Comparison of ENCODE assay signal across 29 mouse cellular contexts in genomic region chr8:79324036-79324435, GRCm38 (mm10). TPM values are rescaled to one million over a fixed set of nuclear protein-coding genes. Genes with fewer than 3 reads are reported as not detected.
DNase-seq lines count a peak whose midpoint lies in the region; ATAC-seq lines count a peak whose summit lies in the region.
"Had no signal": no experiment of that assay in that cellular context is flagged by ENCODE, and none has a peak within 500 bp of the region (broad histone marks: within the 10 kb centered on the region; RNA-seq: fewer than 3 reads in every experiment).

No protein-coding gene starts in this region.

- H3K27me3 ChIP-seq in intestine, embryonic 14.5 days (replicated peaks; ENCODE audit: control insufficient read depth, insufficient read depth, low read length) = no peaks in the 10 kb centered on the region
- H3K27me3 ChIP-seq in intestine, embryonic 15.5 days (replicated peaks) = no peaks in the 10 kb centered on the region
- no peaks in the 10 kb centered on the region for H3K27me3 ChIP-seq in limb, embryonic 11.5 days (ENCODE audit: control insufficient read depth, insufficient read depth, low read length)
- no peaks in the 10 kb centered on the region for H3K27me3 ChIP-seq in limb, embryonic 10.5 days (ENCODE audit: low read depth, poor library complexity, severe bottlenecking)
- H3K27me3 ChIP-seq: embryonic facial prominence, embryonic 15.5 days; limb, embryonic 13.5 days; liver, embryonic 12.5 days; midbrain, embryonic 12.5 days; neural tube, embryonic 15.5 days had no signal

- H3K27ac ChIP-seq in intestine, embryonic 14.5 days (ENCODE audit: low read depth) = no peak overlapping the region
- no peak overlapping the region for H3K27ac ChIP-seq in intestine, embryonic 15.5 days
- no peak overlapping the region for H3K27ac ChIP-seq in limb, embryonic 11.5 days (replicated peaks; ENCODE audit: low read depth, low read length)
- no peak overlapping the region for H3K27ac ChIP-seq in limb, embryonic 10.5 days
- peak overlapping the region; percentile 94 for H3K27ac ChIP-seq in brown adipose tissue, adult 24 weeks (replicated peaks; ENCODE audit: low read depth, low read length)
- H3K27ac ChIP-seq: heart, embryonic 10.5 days; hindbrain, embryonic 10.5 days; hindbrain, postnatal 0 days; limb, embryonic 13.5 days; liver, embryonic 12.5 days; macrophage; midbrain, embryonic 12.5 days; neural tube, embryonic 15.5 days had no signal

- DNase-seq in intestine, embryonic 14.5 days (ENCODE audit: low spot score) = peak; percentile 15
- peak; percentile 18 for DNase-seq in limb, embryonic 11.5 days (ENCODE audit: low spot score)
- DNase-seq in limb, embryonic 10.5 days (ENCODE audit: low spot score) = no peak
- DNase-seq in testis, postnatal 10 days (ENCODE audit: low spot score) = no peak
- no peak for DNase-seq in layer of hippocampus, postnatal 36 days
- DNase-seq: adrenal gland, adult 2 months; B cell, adult 2 months; cerebellum, adult 18-20 months; cerebellum, postnatal 14 days; forebrain, postnatal 0 days; gastrocnemius, postnatal 25 days; kidney, adult 18-20 months; lung, adult 2 months; right cerebral cortex, adult 18-20 months; right cerebral cortex, postnatal 4 days; thymus, adult 18-20 months; thymus, postnatal 4 days had no signal

- no peak overlapping the region for H3K9ac ChIP-seq in intestine, embryonic 14.5 days (ENCODE audit: low read length)
- no peak overlapping the region for H3K9ac ChIP-seq in intestine, embryonic 15.5 days
- H3K9ac ChIP-seq in limb, embryonic 11.5 days (ENCODE audit: low read length) = no peak overlapping the region
- H3K9ac ChIP-seq: embryonic facial prominence, embryonic 15.5 days; forebrain, postnatal 0 days; limb, embryonic 13.5 days; liver, embryonic 12.5 days; midbrain, embryonic 12.5 days; neural tube, embryonic 15.5 days had no signal

- no peaks in the 10 kb centered on the region for H3K36me3 ChIP-seq in intestine, embryonic 14.5 days (ENCODE audit: control insufficient read depth, insufficient read depth, low read length)
- no peaks in the 10 kb centered on the region for H3K36me3 ChIP-seq in intestine, embryonic 15.5 days
- H3K36me3 ChIP-seq in limb, embryonic 11.5 days (ENCODE audit: control insufficient read depth, insufficient read depth, low read length) = no peaks in the 10 kb centered on the region
- no peaks in the 10 kb centered on the region for H3K36me3 ChIP-seq in limb, embryonic 10.5 days
- H3K36me3 ChIP-seq: embryonic facial prominence, embryonic 15.5 days; heart, embryonic 10.5 days; hindbrain, embryonic 10.5 days; limb, embryonic 13.5 days; liver, embryonic 12.5 days; midbrain, embryonic 12.5 days; neural tube, embryonic 15.5 days had no signal

- no peak overlapping the region for H3K4me3 ChIP-seq in intestine, embryonic 14.5 days (ENCODE audit: low read depth, low read length)
- no peak overlapping the region for H3K4me3 ChIP-seq in intestine, embryonic 15.5 days (replicated peaks)
- no peak overlapping the region for H3K4me3 ChIP-seq in limb, embryonic 11.5 days (ENCODE audit: low read depth, low read length)
- H3K4me3 ChIP-seq in limb, embryonic 10.5 days = no peak overlapping the region
- H3K4me3 ChIP-seq in brown adipose tissue, adult 24 weeks (ENCODE audit: insufficient read depth, low read depth, low read length) = no peak overlapping the region
- H3K4me3 ChIP-seq: embryonic facial prominence, embryonic 15.5 days; heart, embryonic 10.5 days; hindbrain, embryonic 10.5 days; limb, embryonic 13.5 days; liver, embryonic 12.5 days; midbrain, embryonic 12.5 days; neural tube, embryonic 15.5 days had no signal

- H3K9me3 ChIP-seq in intestine, embryonic 14.5 days (ENCODE audit: control insufficient read depth, low read length) = no peaks in the 10 kb centered on the region
- no peaks in the 10 kb centered on the region for H3K9me3 ChIP-seq in intestine, embryonic 15.5 days
- H3K9me3 ChIP-seq in limb, embryonic 11.5 days (ENCODE audit: control insufficient read depth, low read length) = no peaks in the 10 kb centered on the region
- H3K9me3 ChIP-seq in limb, embryonic 10.5 days (replicated peaks) = no peaks in the 10 kb centered on the region
- H3K9me3 ChIP-seq: embryonic facial prominence, embryonic 15.5 days; heart, embryonic 10.5 days; hindbrain, embryonic 10.5 days; limb, embryonic 13.5 days; liver, embryonic 12.5 days; midbrain, embryonic 12.5 days; neural tube, embryonic 15.5 days had no signal

- H3K4me1 ChIP-seq in intestine, embryonic 14.5 days (replicated peaks; ENCODE audit: control insufficient read depth, insufficient read depth, low read length) = no peaks in the 10 kb centered on the region
- H3K4me1 ChIP-seq in intestine, embryonic 15.5 days (replicated peaks) = no peaks in the 10 kb centered on the region
- no peaks in the 10 kb centered on the region for H3K4me1 ChIP-seq in limb, embryonic 11.5 days (ENCODE audit: control insufficient read depth, insufficient read depth, low read length)
- peaks cover 18% of the 10 kb centered on the region for H3K4me1 ChIP-seq in limb, embryonic 10.5 days
- H3K4me1 ChIP-seq in brown adipose tissue, adult 24 weeks (ENCODE audit: control insufficient read depth, insufficient read depth, insufficient read length, low read length) = peaks cover 19% of the 10 kb centered on the region
- H3K4me1 ChIP-seq: hindbrain, embryonic 10.5 days; liver, embryonic 12.5 days; midbrain, embryonic 12.5 days had no signal

- 67% methylated on average over 3 of the region's 3 CpGs for WGBS in intestine, embryonic 14.5 days
- WGBS in intestine, embryonic 15.5 days = 51% methylated on average over 3 of the region's 3 CpGs
- WGBS in limb, embryonic 11.5 days = 47% methylated on average over 3 of the region's 3 CpGs
- 67% methylated on average over 3 of the region's 3 CpGs for WGBS in limb, embryonic 10.5 days

- no peak overlapping the region for H3K4me2 ChIP-seq in intestine, embryonic 14.5 days (ENCODE audit: low read length)
- H3K4me2 ChIP-seq in intestine, embryonic 15.5 days (replicated peaks) = no peak overlapping the region
- H3K4me2 ChIP-seq in limb, embryonic 11.5 days (ENCODE audit: low read depth, severe bottlenecking) = no peak overlapping the region
- H3K4me2 ChIP-seq: embryonic facial prominence, embryonic 15.5 days; limb, embryonic 13.5 days; liver, embryonic 12.5 days; midbrain, embryonic 12.5 days; neural tube, embryonic 15.5 days had no signal

- ATAC-seq in intestine, embryonic 14.5 days (replicated peaks; ENCODE audit: low FRiP score, low TSS enrichment, low read depth) = no peak
- no peak for ATAC-seq in intestine, embryonic 15.5 days
- ATAC-seq in limb, embryonic 11.5 days (ENCODE audit: insufficient number of reproducible peaks, low FRiP score, low TSS enrichment, low read depth) = no peak
- peak; percentile 27; the same call in 1 of the 2 replicates for ATAC-seq in megakaryocyte, adult 5-6 weeks (ENCODE audit: poor library complexity, severe bottlenecking)
- ATAC-seq: forebrain, postnatal 0 days; hindbrain, postnatal 0 days; liver, embryonic 12.5 days had no signal

RNA-seq across cellular contexts. Expression of gene Mmaa, which starts 29.3 kb away (rescaled TPM):
- polyA plus RNA-seq in intestine, embryonic 14.5 days (2014; fragmentation: Nextera tagmentation; extraction: Ambion mirVana) = 9.5 and 11.3 TPM in 2 replicates
- polyA plus RNA-seq in intestine, embryonic 15.5 days (2015; fragmentation: Nextera tagmentation; extraction: Ambion mirVana) = 12.8 and 13.5 TPM in 2 replicates
- polyA plus RNA-seq in limb, embryonic 11.5 days (2014; fragmentation: Nextera tagmentation; extraction: Ambion mirVana) = 12.5 and 12.7 TPM in 2 replicates
- polyA plus RNA-seq in limb, embryonic 10.5 days (2016; fragmentation: Nextera tagmentation; extraction: Ambion mirVana) = 10.2 and 12.2 TPM in 2 replicates
- polyA plus RNA-seq in brown adipose tissue, adult 24 weeks (2012; ENCODE audit: insufficient read depth, insufficient read length, missing spikeins) = 71.0 and 71.4 TPM in 2 replicates
- total RNA-seq in megakaryocyte, adult 5-6 weeks (2015) = 3.8 and 4.1 TPM in 2 replicates
- total RNA-seq in megakaryocyte, adult 5-6 weeks (2017) = 1.9 and 5.8 TPM in 2 replicates
- 10 to 100 TPM; 29.2 to 32.2 TPM for total RNA-seq in layer of hippocampus, postnatal 36 days (2021)

Comparison
In these comparisons a context has a peak if more than half of its experiments do, and no peak if none do; other contexts are left out.
1. DNase-seq: peak in intestine, embryonic 14.5 days (single experiment) and limb, embryonic 11.5 days (single experiment); none in limb, embryonic 10.5 days (single experiment), testis, postnatal 10 days (single experiment) and layer of hippocampus, postnatal 36 days (0 of 2).